Mouse (Mus musculus) myocyte (in vitro differentiated cells): ENCODE measurements around the gene Prox1.

Experiments
- CEBPB ChIP-seq: IDR thresholded peaks from 2 replicates; pipeline ENCODE4 v1.6.1; 2011; ENCODE audit warnings: mild to moderate bottlenecking, moderate library complexity; ENCODE audit not compliant: poor library complexity, insufficient read depth, severe bottlenecking
- E2F4 ChIP-seq: IDR thresholded peaks from one replicate; pipeline ENCODE4 v1.6.1; 2011; ENCODE audit warnings: mild to moderate bottlenecking, control low read depth, moderate library complexity; ENCODE audit not compliant: insufficient read depth
- MYOD1 ChIP-seq, 3 experiments: IDR thresholded peaks; one replicate each; pipeline ENCODE4 v1.6.1; 2011; ENCODE audit warnings: control low read depth in 2 of 3, low read depth in 2 of 3, mild to moderate bottlenecking in 2 of 3, moderate library complexity in 1 of 3; ENCODE audit not compliant: insufficient read length in 2 of 3, control insufficient read depth in 1 of 3
- POLR2A ChIP-seq: IDR thresholded peaks from one replicate; pipeline ENCODE4 v1.6.1; 2011; ENCODE audit warnings: low read depth, mild to moderate bottlenecking, control low read depth, moderate library complexity; ENCODE audit not compliant: insufficient read length
- SRF ChIP-seq: IDR thresholded peaks from one replicate; pipeline ENCODE4 v1.6.1; 2011; ENCODE audit warnings: low read depth; ENCODE audit not compliant: control insufficient read depth, insufficient read length
- TCF12 ChIP-seq: IDR thresholded peaks from one replicate; pipeline ENCODE4 v1.6.1; 2011; ENCODE audit warnings: mild to moderate bottlenecking, control low read depth; ENCODE audit not compliant: poor library complexity, insufficient read depth, severe bottlenecking
- USF1 ChIP-seq: IDR thresholded peaks from one replicate; pipeline ENCODE4 v1.6.1; 2011; ENCODE audit warnings: low read depth, mild to moderate bottlenecking, control low read depth, moderate library complexity

DNA sequence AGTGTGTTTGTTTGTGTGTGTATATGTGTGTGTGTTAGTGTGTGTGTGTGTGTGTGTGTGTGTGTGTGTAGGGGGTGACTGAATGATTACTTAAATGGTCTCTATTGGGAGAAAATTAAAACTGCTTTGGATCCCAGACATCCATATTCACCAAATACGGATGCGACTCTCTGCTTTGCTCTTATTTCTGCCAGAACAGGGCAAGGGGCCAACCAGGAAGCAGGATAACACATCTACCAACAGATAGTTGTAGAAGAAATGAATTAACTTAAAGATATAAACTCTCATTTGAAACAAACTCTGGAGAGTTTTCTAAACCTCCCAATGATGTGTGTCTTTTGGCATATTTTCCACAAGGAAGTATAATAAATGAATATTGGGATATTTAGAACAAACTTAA, 35.2 kb upstream of the Prox1 start:
- no peak for TF ChIP-seq POLR2A
- TF ChIP-seq USF1, result no peak
- no peak for TF ChIP-seq E2F4
- no peak for TF ChIP-seq SRF
- TF ChIP-seq CEBPB, result no peak
- no peak for TF ChIP-seq TCF12
- TF ChIP-seq MYOD1 (IDR thresholded peaks at IDR 0.05; ENCODE audit: control insufficient read depth in 1 of 3, insufficient read length in 2 of 3, low read depth in 2 of 3), result no peak
